Mouse (Mus musculus): ENCODE measurements around the gene Alg12. TPM values are rescaled to one million over a fixed set of nuclear protein-coding genes. Genes with fewer than 3 reads are reported as not detected.

Gene Alg12
- polyA plus RNA-seq, 1 experiment from 2014 or later, result 9.8 TPM

DNA sequence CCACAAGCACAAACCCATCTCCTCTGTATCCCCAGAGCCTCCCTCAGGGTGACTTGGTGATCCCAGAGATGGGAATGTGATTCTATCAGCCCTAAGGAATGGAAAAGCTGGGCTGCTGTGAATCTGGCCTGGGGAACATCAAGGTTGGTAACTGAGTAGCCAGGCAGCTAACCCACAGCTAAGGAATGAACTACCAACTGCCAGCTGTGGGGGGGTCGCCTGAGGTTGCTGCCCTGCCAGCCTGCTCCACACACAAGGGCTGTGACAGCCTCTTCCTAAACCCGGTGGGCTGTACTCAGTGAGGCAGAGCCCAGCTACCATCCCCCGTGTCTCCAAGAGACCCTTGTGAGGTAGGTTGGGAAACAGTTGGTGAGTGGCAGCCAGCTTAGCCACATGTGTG lies 32.0 kb upstream of the Alg12 start:
- no peak for TF ChIP-seq CTCF (IDR thresholded peaks at IDR 0.05; ENCODE audit: low read depth)
- DNase-seq (ENCODE audit: low spot score) (peak; percentile 57), ATAC-seq (replicated peaks; ENCODE audit: low FRiP score, low read depth) (peak; percentile 34)
- H3K4me2 ChIP-seq (ENCODE audit: low read length), result 0 out of 2 replicates have a peak overlapping the region, but pooled peaks have one; percentile 10
- peaks cover 44% of the 10 kb centered on the region for H3K4me1 ChIP-seq (replicated peaks; ENCODE audit: insufficient read depth, low read length)
- H3K4me3 ChIP-seq (replicated peaks; ENCODE audit: low read depth, low read length), result no peak overlapping the region
- H3K9ac ChIP-seq (ENCODE audit: low read depth, low read length), result no peak overlapping the region
- H3K27me3 ChIP-seq (ENCODE audit: insufficient read depth, low read length), result no peaks in the 10 kb centered on the region
- WGBS, result 40% methylated on average over 3 of the region's 3 CpGs
- H3K36me3 ChIP-seq (ENCODE audit: insufficient read depth, low read length), result no peaks in the 10 kb centered on the region
- peak overlapping the region; percentile 88 for H3K27ac ChIP-seq
- H3K9me3 ChIP-seq (replicated peaks; ENCODE audit: low read length), result no peaks in the 10 kb centered on the region

DNA sequence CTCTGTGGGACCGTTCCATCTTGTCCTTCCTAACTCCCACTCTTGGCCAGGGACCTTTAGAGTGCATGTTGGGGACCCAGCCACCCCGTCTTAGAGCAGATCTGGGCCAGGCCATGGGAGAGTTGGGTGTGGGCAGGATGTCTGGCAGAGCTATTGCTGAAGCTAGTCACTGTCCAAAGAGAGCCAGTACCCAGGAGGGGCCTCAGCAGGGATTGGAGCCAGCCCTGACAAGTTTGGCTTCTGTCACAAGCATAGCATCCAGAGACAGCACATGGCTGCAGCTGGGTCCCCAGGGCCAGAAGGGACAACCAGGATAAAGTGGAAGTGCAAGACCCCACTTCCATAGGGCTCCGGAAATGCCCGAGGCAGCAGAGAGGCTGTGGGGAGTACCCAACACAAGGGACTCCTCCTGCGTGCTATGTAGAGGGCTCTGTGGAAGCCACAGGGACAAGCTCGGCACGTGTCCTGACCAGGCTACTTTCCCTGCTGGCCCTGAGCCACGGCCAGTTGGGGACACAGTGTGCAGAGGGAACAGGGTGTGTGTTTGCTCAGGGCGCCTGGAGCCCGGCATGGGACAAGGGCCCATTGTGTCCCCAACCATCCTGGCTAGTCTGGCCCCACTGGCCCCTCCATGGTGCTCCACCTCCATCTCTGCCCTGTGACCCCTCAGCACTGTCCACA lies 31.2 kb upstream of the Alg12 start:
- no peak overlapping the region for H3K9ac ChIP-seq (ENCODE audit: low read depth, low read length)
- peak overlapping the region; percentile 88 for H3K27ac ChIP-seq
- H3K9me3 ChIP-seq (replicated peaks; ENCODE audit: low read length), result no peaks in the 10 kb centered on the region
- no peaks in the 10 kb centered on the region for H3K36me3 ChIP-seq (ENCODE audit: insufficient read depth, low read length)
- no peaks in the 10 kb centered on the region for H3K27me3 ChIP-seq (ENCODE audit: insufficient read depth, low read length)
- peak; percentile 29 for DNase-seq (ENCODE audit: low spot score)
- H3K4me2 ChIP-seq (ENCODE audit: low read length), result no peak overlapping the region
- 0 out of 2 replicates have a peak, but pooled peaks have one; percentile 15 for ATAC-seq (replicated peaks; ENCODE audit: low FRiP score, low read depth)
- 51% methylated on average over 10 of the region's 10 CpGs for WGBS
- TF ChIP-seq CTCF (IDR thresholded peaks at IDR 0.05; ENCODE audit: low read depth), result no peak
- H3K4me1 ChIP-seq (replicated peaks; ENCODE audit: insufficient read depth, low read length), result peaks cover 39% of the 10 kb centered on the region
- H3K4me3 ChIP-seq (replicated peaks; ENCODE audit: low read depth, low read length), result no peak overlapping the region

DNA sequence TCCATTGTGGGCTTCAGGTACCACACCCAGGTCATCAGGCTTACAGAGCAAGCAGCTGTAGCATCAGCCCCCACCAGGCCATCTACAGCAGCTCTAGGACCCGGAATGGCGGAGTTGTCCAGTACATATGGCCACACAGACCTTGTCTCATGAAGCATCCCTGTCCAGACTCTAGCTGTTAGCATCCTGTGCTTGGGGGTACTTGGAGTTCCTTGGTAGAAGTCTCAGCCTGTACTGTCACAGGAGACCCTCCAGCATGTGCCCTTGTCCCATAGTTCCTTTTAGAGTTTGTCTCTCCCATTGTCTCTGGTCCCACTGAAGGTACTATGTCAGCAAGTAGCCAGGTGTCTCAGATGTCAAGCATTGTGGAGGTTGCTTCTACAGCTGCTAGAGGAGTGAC lies 30.5 kb upstream of the Alg12 start:
- H3K27ac ChIP-seq, result 0 out of 2 replicates have a peak overlapping the region, but pooled peaks have one; percentile 88
- H3K27me3 ChIP-seq (ENCODE audit: insufficient read depth, low read length), result no peaks in the 10 kb centered on the region
- TF ChIP-seq CTCF (IDR thresholded peaks at IDR 0.05; ENCODE audit: low read depth), result no peak

DNA sequence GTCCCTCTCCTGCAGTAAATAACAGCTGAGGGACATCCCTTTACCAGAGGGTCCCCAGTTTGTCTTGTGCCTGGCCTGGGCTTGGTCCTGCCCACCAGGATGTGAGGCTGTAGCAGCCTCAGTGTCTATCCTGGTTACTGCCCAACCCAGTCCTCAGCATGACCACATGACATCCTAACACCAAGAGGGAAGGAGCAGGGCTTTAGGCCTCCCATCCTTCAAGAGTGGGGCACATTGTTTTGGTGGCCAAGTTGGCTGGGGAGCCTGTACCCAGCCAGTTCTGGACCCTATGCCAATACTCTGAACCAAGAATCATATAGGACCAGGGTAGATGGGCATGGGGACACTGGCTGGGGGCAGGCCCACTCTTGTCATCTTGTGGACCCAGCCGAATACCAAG lies 29.5 kb upstream of the Alg12 start:
- ATAC-seq (replicated peaks; ENCODE audit: low FRiP score, low read depth), result no peak
- Histone ChIP-seq H3K4me1 (replicated peaks; ENCODE audit: insufficient read depth, low read length) (peaks cover 25% of the 10 kb centered on the region), H3K4me3 (replicated peaks; ENCODE audit: low read depth, low read length) (no peak overlapping the region), H3K27ac (no peak overlapping the region), H3K9ac (ENCODE audit: low read depth, low read length) (no peak overlapping the region), H3K27me3 (ENCODE audit: insufficient read depth, low read length) (no peaks in the 10 kb centered on the region), H3K36me3 (ENCODE audit: insufficient read depth, low read length) (no peaks in the 10 kb centered on the region), H3K4me2 (ENCODE audit: low read length) (no peak overlapping the region), H3K9me3 (replicated peaks; ENCODE audit: low read length) (no peaks in the 10 kb centered on the region)
- WGBS, result 96% methylated on average over 1 of the region's 1 CpGs
- DNase-seq (ENCODE audit: low spot score), result no peak
- no peak for TF ChIP-seq CTCF (IDR thresholded peaks at IDR 0.05; ENCODE audit: low read depth)

More for the DNA sequence above, 30.5 kb upstream of the Alg12 start:
- H3K36me3 ChIP-seq (ENCODE audit: insufficient read depth, low read length), result no peaks in the 10 kb centered on the region
- DNase-seq (ENCODE audit: low spot score), result no peak
- 92% methylated on average over 2 of the region's 2 CpGs for WGBS
- H3K9me3 ChIP-seq (replicated peaks; ENCODE audit: low read length), result no peaks in the 10 kb centered on the region
- ATAC-seq (replicated peaks; ENCODE audit: low FRiP score, low read depth), result no peak
- no peak overlapping the region for H3K4me2 ChIP-seq (ENCODE audit: low read length)
- H3K4me3 ChIP-seq (replicated peaks; ENCODE audit: low read depth, low read length), result no peak overlapping the region
- no peak overlapping the region for H3K9ac ChIP-seq (ENCODE audit: low read depth, low read length)
- H3K4me1 ChIP-seq (replicated peaks; ENCODE audit: insufficient read depth, low read length), result peaks cover 33% of the 10 kb centered on the region

DNA sequence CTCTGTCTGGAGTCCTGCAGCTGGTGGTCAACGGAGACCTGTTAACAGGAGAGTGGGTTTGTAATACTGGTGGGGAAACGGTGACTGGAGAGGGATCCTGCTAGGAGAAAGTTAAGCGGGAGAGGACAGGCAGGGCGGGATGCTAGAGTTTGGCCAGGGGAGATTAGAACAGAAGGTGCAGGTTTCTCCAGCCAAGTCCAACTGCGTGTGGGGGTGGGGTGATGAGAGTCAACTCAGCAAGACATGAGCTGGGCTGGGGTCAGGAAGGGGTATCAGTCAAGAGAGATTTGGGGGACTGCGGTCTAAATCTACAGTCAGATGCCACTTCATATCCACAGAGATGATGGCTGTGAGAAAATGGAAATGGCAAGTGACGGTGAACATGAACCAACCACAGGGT lies 25.8 kb upstream of the Alg12 start:
- no peaks in the 10 kb centered on the region for H3K9me3 ChIP-seq (replicated peaks; ENCODE audit: low read length)
- 91% methylated on average over 7 of the region's 7 CpGs for WGBS
- H3K4me3 ChIP-seq (replicated peaks; ENCODE audit: low read depth, low read length), result no peak overlapping the region
- peaks cover 6% of the 10 kb centered on the region; the same call in 1 of the 2 replicates for H3K4me1 ChIP-seq (replicated peaks; ENCODE audit: insufficient read depth, low read length)
- no peak overlapping the region for H3K4me2 ChIP-seq (ENCODE audit: low read length)
- ATAC-seq (replicated peaks; ENCODE audit: low FRiP score, low read depth) (no peak), DNase-seq (ENCODE audit: low spot score) (no peak)
- H3K27ac ChIP-seq, result no peak overlapping the region
- no peak for TF ChIP-seq CTCF (IDR thresholded peaks at IDR 0.05; ENCODE audit: low read depth)
- no peaks in the 10 kb centered on the region for H3K27me3 ChIP-seq (ENCODE audit: insufficient read depth, low read length)
- H3K36me3 ChIP-seq (ENCODE audit: insufficient read depth, low read length), result no peaks in the 10 kb centered on the region
- no peak overlapping the region for H3K9ac ChIP-seq (ENCODE audit: low read depth, low read length)

DNA sequence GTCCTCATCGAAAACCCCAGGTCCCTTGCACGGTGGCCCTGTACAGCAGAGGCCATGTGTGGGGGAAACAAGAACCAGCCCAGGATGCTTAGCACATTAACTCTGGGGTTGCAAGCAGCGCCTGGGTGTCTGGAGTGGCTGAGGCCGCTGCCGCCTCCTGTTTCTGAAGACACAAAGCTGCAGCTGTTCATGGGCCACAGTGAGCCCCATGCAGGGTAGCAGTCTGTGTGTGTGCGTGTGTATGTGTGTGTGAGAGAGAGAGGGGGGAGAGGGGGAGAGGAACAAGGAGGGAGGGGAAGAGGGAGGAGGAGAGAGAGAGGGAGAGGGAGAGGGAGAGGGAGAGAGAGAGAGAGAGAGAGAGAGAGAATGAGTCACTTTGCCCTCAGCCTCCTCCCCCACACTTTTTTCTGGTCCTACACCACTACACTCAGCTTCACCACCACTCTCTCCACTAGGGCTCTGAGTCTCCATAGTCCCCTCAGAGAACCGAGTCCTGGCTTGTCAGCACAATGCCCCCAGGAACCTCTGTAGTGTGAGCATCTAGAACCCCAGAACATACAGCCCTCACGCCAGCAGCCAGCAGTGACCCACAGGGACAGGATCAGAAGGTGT lies 24.5 kb upstream of the Alg12 start:
- WGBS, result 31% methylated on average over 8 of the region's 8 CpGs
- no peak overlapping the region for H3K27ac ChIP-seq
- no peak overlapping the region for H3K4me3 ChIP-seq (replicated peaks; ENCODE audit: low read depth, low read length)
- H3K27me3 ChIP-seq (ENCODE audit: insufficient read depth, low read length), result no peaks in the 10 kb centered on the region
- no peaks in the 10 kb centered on the region for H3K9me3 ChIP-seq (replicated peaks; ENCODE audit: low read length)
- ATAC-seq (replicated peaks; ENCODE audit: low FRiP score, low read depth) (no peak; the same call in 1 of the 2 replicates), DNase-seq (ENCODE audit: low spot score) (peak; percentile 44)
- H3K9ac ChIP-seq (ENCODE audit: low read depth, low read length), result no peak overlapping the region
- 0 out of 2 replicates have a peak, but pooled peaks have one; percentile 8 for TF ChIP-seq CTCF (IDR thresholded peaks at IDR 0.05; ENCODE audit: low read depth)
- no peaks in the 10 kb centered on the region for H3K36me3 ChIP-seq (ENCODE audit: insufficient read depth, low read length)
- H3K4me1 ChIP-seq (replicated peaks; ENCODE audit: insufficient read depth, low read length), result peaks cover 16% of the 10 kb centered on the region
- H3K4me2 ChIP-seq (ENCODE audit: low read length), result no peak overlapping the region
